Mouse (Mus musculus): ENCODE measurements at regions not wholly inside any gene's neighbourhood (a gene's known extent, or its start where the extent isn't known, plus 50 kb on each side); places are given as distances from the start of the nearest gene placed in this dataset.

DNA sequence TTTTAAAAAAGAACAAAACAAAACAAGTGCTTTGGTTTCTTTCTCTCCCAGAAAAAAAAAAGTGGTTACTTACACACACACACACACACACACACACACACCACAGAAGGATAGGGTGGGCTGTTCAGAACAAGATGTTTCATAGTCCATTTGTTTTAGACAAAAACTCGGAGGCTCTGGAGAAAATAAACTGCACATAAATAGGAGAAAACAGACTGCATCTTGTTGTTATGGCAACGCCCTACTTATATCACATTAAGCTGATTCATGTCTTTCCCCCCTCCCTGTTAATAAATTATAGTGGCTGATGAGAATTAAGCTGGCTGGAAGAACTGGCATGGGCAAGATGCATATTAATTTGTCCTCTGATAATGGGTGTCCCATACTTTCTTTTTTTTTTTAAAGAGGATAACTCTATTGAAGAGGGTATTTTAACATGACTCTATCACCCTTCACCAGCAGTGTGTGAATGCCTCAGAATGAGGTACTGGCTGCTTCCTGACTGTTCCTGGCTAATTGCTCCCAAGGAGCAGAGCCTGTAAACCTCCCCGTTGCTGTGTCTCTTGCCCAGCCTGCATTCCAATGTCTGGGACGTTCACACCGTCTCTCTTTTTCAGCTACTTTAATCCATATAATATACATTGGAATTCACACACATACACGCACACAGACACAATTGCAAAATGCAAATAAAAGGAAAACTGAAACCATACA lies 165.6 kb upstream of the Foxn2 start:
- TF ChIP-seq CTCF (IDR thresholded peaks at IDR 0.05; ENCODE audit: borderline replicate concordance, extremely low read depth, insufficient read depth, insufficient read length) (no peak), POLR2A (IDR thresholded peaks at IDR 0.05; ENCODE audit: borderline replicate concordance, extremely low read depth, insufficient read depth, insufficient read length, poor library complexity, severe bottlenecking) (no peak)
- DNase-seq (ENCODE audit: low read depth) = peak; percentile 90

DNA sequence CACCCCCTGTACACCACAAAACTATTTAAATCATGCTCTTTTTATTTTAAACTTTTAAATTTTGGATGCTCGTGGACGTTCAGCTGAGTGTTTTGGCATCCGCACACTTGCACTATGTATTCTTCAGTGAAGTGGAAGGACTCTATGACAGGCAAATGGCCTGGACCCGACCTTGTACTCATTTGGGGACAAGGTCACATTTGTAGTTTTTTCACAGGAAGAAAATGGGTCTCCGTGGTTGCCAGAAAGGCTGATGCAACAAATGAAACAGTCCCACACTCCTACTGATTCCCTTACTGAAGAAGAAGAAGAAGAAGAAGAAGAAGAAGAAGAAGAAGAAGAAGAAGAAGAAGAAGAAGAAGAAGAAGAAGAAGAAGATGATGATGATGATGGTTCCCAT lies 160.9 kb upstream of the Foxn2 start:
- no peak for DNase-seq (ENCODE audit: low read depth)
- no peak for TF ChIP-seq CTCF (IDR thresholded peaks at IDR 0.05; ENCODE audit: borderline replicate concordance, extremely low read depth, insufficient read depth, insufficient read length)
- TF ChIP-seq POLR2A (IDR thresholded peaks at IDR 0.05; ENCODE audit: borderline replicate concordance, extremely low read depth, insufficient read depth, insufficient read length, poor library complexity, severe bottlenecking) = no peak

DNA sequence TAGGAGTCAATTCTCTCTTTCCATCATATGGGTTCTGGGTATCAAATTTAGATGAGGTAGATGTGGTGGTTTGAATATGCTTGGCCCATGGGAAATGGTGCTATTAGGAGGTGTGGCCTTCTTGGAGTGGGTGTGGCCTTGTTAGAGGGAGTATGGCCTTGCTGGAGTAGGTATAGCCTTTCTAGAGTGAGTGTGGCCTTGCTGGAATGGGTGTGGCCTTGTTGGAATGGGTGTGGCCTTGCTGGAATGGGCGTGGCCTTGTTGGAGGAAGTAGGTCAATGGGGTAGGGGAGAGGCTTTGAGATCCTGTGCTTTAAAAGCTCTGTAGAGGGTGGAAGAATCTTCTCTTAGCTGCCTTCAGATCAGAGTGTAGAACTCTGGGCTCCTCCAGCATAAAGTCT lies 157.8 kb upstream of the Foxn2 start:
- no peak for DNase-seq (ENCODE audit: low read depth)
- TF ChIP-seq POLR2A (IDR thresholded peaks at IDR 0.05; ENCODE audit: borderline replicate concordance, extremely low read depth, insufficient read depth, insufficient read length, poor library complexity, severe bottlenecking) (no peak), CTCF (IDR thresholded peaks at IDR 0.05; ENCODE audit: borderline replicate concordance, extremely low read depth, insufficient read depth, insufficient read length) (no peak)

DNA sequence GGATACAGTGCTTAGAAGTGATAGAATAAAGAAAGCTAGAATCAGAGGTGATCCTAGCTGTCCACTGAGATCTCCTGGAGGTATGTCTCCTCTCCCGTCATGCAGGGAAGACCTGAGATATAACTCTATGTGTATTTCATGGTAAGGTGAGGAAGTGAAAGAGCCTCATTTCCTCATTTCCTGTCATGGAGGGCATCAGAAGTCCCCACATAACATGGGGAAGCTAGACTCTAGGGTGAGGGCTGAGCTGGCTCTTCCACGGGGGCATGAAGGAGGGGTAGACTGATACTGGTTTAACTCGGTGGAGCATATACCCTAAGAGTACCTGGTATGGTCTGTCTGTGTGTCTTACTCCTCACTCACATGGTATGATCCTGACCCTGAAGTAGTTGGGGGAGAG lies 156.0 kb upstream of the Foxn2 start:
- DNase-seq (ENCODE audit: low read depth) = no peak
- TF ChIP-seq CTCF (IDR thresholded peaks at IDR 0.05; ENCODE audit: borderline replicate concordance, extremely low read depth, insufficient read depth, insufficient read length) = no peak
- no peak for TF ChIP-seq POLR2A (IDR thresholded peaks at IDR 0.05; ENCODE audit: borderline replicate concordance, extremely low read depth, insufficient read depth, insufficient read length, poor library complexity, severe bottlenecking)

DNA sequence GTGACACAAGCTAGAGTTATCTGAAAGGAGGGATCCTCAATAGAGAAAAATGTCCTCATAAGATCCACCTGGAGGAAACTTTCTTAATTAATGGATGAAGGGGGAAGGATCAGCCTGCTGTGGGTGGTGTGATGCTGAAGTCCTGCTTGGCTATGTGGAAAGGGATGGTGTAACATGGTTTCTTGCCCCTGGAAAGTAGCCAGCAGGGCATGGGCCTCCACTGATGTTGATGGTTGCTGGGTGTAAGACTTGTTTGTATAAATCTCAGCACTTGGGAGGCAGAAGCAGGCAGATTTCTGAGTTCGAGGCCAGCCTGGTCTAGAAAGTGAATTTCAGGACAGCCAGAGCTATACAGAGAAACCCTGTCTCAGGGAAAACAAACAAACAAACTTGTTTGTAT lies 152.7 kb upstream of the Foxn2 start:
- no peak for DNase-seq (ENCODE audit: low read depth)
- TF ChIP-seq CTCF (IDR thresholded peaks at IDR 0.05; ENCODE audit: borderline replicate concordance, extremely low read depth, insufficient read depth, insufficient read length) (no peak), POLR2A (IDR thresholded peaks at IDR 0.05; ENCODE audit: borderline replicate concordance, extremely low read depth, insufficient read depth, insufficient read length, poor library complexity, severe bottlenecking) (no peak)

DNA sequence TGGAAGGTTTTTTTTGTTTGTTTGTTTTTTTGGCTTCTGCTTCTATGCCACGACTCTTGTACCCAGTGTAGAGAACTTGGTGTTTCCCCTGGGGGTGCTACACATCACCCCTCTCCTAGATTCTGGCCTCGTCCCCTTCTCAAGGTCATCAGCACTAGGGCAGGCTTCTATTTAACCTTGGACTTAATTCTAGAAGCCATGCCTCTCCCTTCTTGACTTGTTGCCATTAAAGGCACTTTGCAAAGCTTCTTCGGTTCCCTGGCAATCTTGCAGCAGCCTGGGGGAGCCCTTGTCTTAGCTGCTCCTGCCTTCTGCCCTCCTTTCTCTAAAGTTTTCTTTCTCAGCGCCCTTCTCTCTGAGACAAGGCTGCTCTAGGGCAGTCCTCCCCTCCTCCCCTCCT lies 143.0 kb upstream of the Foxn2 start:
- DNase-seq (ENCODE audit: low read depth) = no peak

DNA sequence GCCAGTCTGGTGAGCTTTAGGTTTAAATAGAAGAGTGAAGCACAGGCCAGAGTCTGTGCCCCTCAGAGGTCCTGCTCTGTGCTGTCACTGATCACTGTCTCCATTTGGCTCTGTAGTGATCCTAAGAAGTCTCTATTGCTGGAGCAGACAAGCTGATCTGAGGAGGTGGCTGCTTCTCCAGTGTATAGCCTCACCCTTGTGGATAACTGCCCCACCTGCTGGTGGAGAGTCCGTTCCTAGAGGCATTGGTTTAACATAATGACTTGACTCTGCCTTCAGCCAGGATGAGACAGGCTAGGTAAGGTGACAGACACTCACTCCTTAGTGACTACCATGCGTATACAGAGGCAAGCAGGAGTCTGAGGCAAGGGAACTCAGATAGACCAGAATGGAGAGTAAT lies 136.5 kb upstream of the Foxn2 start:
- no peak; the same call in 1 of the 2 replicates for TF ChIP-seq CTCF (IDR thresholded peaks at IDR 0.05; ENCODE audit: borderline replicate concordance, extremely low read depth, insufficient read depth, insufficient read length)
- TF ChIP-seq POLR2A (IDR thresholded peaks at IDR 0.05; ENCODE audit: borderline replicate concordance, extremely low read depth, insufficient read depth, insufficient read length, poor library complexity, severe bottlenecking) = no peak
- DNase-seq (ENCODE audit: low read depth) = no peak

More for the DNA sequence above, 143.0 kb upstream of the Foxn2 start:
- no peak for TF ChIP-seq POLR2A (IDR thresholded peaks at IDR 0.05; ENCODE audit: borderline replicate concordance, extremely low read depth, insufficient read depth, insufficient read length, poor library complexity, severe bottlenecking)
- TF ChIP-seq CTCF (IDR thresholded peaks at IDR 0.05; ENCODE audit: borderline replicate concordance, extremely low read depth, insufficient read depth, insufficient read length) = no peak

DNA sequence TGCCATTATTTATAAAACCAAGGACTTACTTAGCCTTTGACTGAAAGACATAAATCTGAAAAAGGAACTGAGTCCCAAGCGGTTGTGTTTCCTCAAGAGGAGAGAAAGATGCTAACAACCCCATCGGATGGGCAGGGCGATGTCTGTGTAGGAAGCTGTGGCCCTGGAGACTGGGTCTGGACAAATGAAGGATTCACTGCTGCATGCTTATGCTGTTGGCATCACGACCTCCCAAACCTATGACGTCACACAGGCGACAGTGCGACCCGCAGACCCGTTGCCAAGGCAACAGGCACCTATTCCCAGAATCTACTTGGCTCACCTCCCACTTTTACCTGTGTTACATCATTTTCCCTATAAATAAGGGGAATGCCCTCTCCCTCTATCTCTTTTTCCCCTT lies 135.3 kb upstream of the Foxn2 start:
- TF ChIP-seq POLR2A (IDR thresholded peaks at IDR 0.05; ENCODE audit: borderline replicate concordance, extremely low read depth, insufficient read depth, insufficient read length, poor library complexity, severe bottlenecking) = no peak
- TF ChIP-seq CTCF (IDR thresholded peaks at IDR 0.05; ENCODE audit: borderline replicate concordance, extremely low read depth, insufficient read depth, insufficient read length) = no peak
- no peak for DNase-seq (ENCODE audit: low read depth)

DNA sequence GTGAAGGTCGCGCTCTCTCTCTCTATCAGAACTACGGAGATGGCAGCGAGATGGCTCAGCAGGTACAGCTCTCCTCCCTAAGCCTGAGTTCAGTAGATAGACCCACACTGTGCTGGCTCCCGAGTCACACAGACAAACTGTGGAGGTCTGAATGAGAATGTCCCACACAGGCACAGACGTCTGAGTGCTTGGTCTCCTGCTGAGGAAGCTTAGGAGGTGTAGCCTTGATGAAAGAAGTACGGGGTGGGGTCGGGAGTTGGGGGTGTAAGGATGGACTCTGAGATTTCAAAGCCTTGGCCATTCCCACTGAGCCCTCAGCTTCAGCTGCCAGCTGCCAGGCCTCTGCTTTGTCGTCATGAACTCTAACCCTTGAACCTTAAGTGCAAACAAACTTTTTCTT lies 134.2 kb upstream of the Foxn2 start:
- no peak for DNase-seq (ENCODE audit: low read depth)
- TF ChIP-seq CTCF (IDR thresholded peaks at IDR 0.05; ENCODE audit: borderline replicate concordance, extremely low read depth, insufficient read depth, insufficient read length) (no peak), POLR2A (IDR thresholded peaks at IDR 0.05; ENCODE audit: borderline replicate concordance, extremely low read depth, insufficient read depth, insufficient read length, poor library complexity, severe bottlenecking) (no peak)

DNA sequence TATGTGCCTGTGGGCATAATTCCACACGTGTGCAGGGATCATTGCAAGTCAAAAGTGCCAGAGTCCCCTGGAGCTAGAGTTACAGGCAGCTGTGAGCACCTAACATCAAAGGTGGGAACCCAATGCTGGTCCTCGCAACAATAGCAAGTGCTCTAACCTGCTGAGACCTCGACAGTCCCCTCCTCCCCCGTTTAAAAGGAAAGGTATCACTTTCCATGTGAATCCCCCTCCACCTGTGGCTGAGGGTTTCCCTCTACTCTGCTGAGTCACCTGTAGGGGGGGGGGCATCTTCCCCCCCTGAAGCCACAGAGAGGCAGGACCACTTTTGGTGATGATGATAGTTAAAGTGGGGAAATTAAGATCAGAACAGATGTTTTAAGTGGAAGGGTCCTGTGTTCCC lies 133.4 kb upstream of the Foxn2 start:
- DNase-seq (ENCODE audit: low read depth) = no peak
- TF ChIP-seq CTCF (IDR thresholded peaks at IDR 0.05; ENCODE audit: borderline replicate concordance, extremely low read depth, insufficient read depth, insufficient read length) = no peak
- no peak for TF ChIP-seq POLR2A (IDR thresholded peaks at IDR 0.05; ENCODE audit: borderline replicate concordance, extremely low read depth, insufficient read depth, insufficient read length, poor library complexity, severe bottlenecking)

DNA sequence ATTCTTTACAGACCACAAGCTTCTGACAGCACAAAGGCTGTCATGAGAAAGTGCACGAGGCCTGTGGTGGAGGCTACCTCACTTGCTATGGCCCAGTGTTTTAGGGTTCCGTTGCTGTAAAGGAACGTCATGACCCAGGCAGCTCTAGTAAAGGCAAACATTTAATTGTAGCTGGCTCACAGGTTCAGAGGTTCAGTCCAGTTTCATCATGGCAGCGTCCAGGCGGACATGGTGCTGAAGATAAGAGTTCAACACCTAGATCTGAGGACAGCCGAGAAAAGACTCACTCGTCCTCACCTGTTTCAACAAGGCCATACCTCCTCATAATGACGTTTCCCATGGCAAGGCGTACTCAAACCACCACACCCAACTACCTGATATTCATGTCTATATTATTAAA lies 132.7 kb upstream of the Foxn2 start:
- no peak for DNase-seq (ENCODE audit: low read depth)
- TF ChIP-seq CTCF (IDR thresholded peaks at IDR 0.05; ENCODE audit: borderline replicate concordance, extremely low read depth, insufficient read depth, insufficient read length) (no peak), POLR2A (IDR thresholded peaks at IDR 0.05; ENCODE audit: borderline replicate concordance, extremely low read depth, insufficient read depth, insufficient read length, poor library complexity, severe bottlenecking) (no peak)

DNA sequence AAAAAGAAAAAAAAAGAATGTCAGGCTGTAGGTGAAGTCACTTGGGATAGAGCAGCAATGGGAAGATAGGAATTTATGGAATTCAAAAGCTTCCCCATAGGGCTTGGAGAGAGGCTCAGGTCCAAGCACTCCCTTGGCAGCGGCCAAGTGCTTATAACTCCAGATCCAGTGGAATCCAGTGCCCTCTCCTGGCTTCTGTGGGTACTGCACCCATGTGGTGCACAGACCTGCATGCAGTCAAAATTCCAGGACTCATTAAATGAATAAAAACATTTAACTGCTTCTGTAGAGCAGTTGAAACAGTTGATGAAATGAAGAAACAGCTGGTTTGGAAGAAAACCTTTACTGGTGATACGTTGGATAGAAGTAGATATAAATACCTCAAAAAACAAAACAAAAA lies 127.6 kb upstream of the Foxn2 start:
- peak; percentile 44; the same call in 1 of the 2 replicates for TF ChIP-seq CTCF (IDR thresholded peaks at IDR 0.05; ENCODE audit: borderline replicate concordance, extremely low read depth, insufficient read depth, insufficient read length)
- TF ChIP-seq POLR2A (IDR thresholded peaks at IDR 0.05; ENCODE audit: borderline replicate concordance, extremely low read depth, insufficient read depth, insufficient read length, poor library complexity, severe bottlenecking) = no peak

More for the DNA sequence above, 127.6 kb upstream of the Foxn2 start:
- DNase-seq (ENCODE audit: low read depth) = no peak
